In the genomic region with DNA sequence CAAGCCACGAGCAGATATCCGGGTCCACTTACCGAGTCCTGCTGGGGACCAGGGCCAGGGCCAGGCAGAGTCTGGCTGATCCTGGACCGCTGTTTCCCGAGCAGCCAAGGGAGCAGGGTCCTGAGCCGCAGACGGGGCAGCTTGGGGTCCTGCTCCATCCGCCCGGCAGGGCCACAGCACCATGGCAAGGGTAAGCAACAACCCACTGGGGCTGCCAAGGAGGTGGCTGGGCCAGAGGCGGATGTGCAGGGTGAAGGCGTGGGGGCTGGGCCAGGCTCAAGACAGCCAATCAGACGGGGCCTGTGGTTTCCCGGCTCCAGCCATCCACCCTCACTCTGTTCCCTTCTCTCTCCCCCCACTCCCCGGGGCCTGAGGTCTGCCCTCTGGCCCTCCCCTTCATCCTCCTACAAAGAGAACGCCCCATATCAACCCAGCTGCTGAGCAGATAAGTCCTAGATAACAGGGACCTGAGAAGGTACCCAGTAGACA, we compare ENCODE assay signal across 8 mouse cellular contexts. TPM values are rescaled to one million over a fixed set of nuclear protein-coding genes. Genes with fewer than 3 reads are reported as not detected.
A peak's percentile ranks its signal among the peaks of the same experiment; 100 is the strongest.
DNase-seq lines count a peak whose midpoint lies in the region; TF ChIP-seq lines count a peak whose summit lies in the region.

No protein-coding gene starts in this region.

- H3K9me3 ChIP-seq in ES-E14 (ENCODE audit: control insufficient read depth, insufficient read depth, low read depth, low read length), result no peaks in the 10 kb centered on the region

- peak overlapping the region; percentile 55; the same call in 1 of the 2 replicates for H3K9ac ChIP-seq in ES-E14 (ENCODE audit: insufficient read depth, low read depth, low read length, poor library complexity, severe bottlenecking)

- peaks cover 51% of the 10 kb centered on the region for H3K36me3 ChIP-seq in ES-E14 (ENCODE audit: control insufficient read depth, insufficient read depth, low read length, poor library complexity, severe bottlenecking)

- peak overlapping the region; percentile 42 to 49 for H3K4me3 ChIP-seq in ES-E14 (ENCODE audit: insufficient read depth in 1 of 2, low read depth in 1 of 2, low read length in 2 of 2, poor library complexity in 1 of 2, severe bottlenecking in 1 of 2)

- H3K27ac ChIP-seq in ES-E14 (ENCODE audit: insufficient read depth, low read depth, low read length, poor library complexity, severe bottlenecking), result no peak overlapping the region

- H3K4me1 ChIP-seq in ES-E14 (ENCODE audit: control insufficient read depth in 2 of 2, insufficient read depth in 2 of 2, low read length in 2 of 2, poor library complexity in 1 of 2), result peaks cover 2 to 24% of the 10 kb centered on the region in 2 experiments; a peak in 2 of 4 replicates

- in situ Hi-C loops in ES-E14 (cut with MboI; ENCODE audit: low sequenced_read_pairs in 2 of 2, unreplicated experiment in 2 of 2), result no loop called here

- DNase-seq in gastrocnemius, adult 18-20 months (ENCODE audit: low spot score), result peak; percentile 17
- no peak for DNase-seq in gastrocnemius, postnatal 10 days
- DNase-seq in ES-E14 (ENCODE audit: low read depth, low spot score), result no peak
- peak; percentile 43 for DNase-seq in heart, adult 8-10 months (ENCODE audit: low spot score)
- peak; percentile 65 to 77 for DNase-seq in lung, adult 18-20 months
- peak; percentile 74 to 76 for DNase-seq in spleen, postnatal 14 days (ENCODE audit: low spot score in 2 of 2)
- DNase-seq in urinary bladder, postnatal 4 days (ENCODE audit: low spot score in 2 of 2), result no peak
- DNase-seq in layer of hippocampus, postnatal 14 days (ENCODE audit: low spot score in 2 of 2), result no peak

TF ChIP-seq in ES-E14, 5 proteins besides CTCF, POLR2A, EP300 and RAD21:
- no peak for TF ChIP-seq ZC3H11A (IDR thresholded peaks at IDR 0.05; ENCODE audit: borderline replicate concordance, low read depth, low read length)
- no peak for TF ChIP-seq CHD2 (IDR thresholded peaks at IDR 0.05; ENCODE audit: low read depth, low read length)
- no peak for TF ChIP-seq ZNF384 (IDR thresholded peaks at IDR 0.05; ENCODE audit: low read depth, low read length)
- TF ChIP-seq MAFK (IDR thresholded peaks at IDR 0.05; ENCODE audit: insufficient read depth, low read depth, low read length), result no peak

RNA-seq across cellular contexts. Expression of gene Rps6ka1, which starts 14.7 kb away (rescaled TPM):
- 1 to 10 TPM; 4.8 to 5.0 TPM for total RNA-seq in gastrocnemius, adult 18-20 months (2021)
- total RNA-seq in gastrocnemius, postnatal 10 days (2021), result 1 to 10 TPM; 7.2 to 8.1 TPM
- 87.1 and 95.0 TPM in 2 replicates for total RNA-seq in ES-E14 (2012; rRNA removed)
- total RNA-seq in heart, adult 8-10 months (2022), result 1 to 10 TPM; 4.0 to 6.5 (median 4.7) TPM
- total RNA-seq in layer of hippocampus, postnatal 14 days (2021), result 10 to 100 TPM; 13.6 to 14.4 TPM

Comparison
In these comparisons a context has a peak if more than half of its experiments do, and no peak if none do; other contexts are left out.
1. DNase-seq: peak in gastrocnemius, adult 18-20 months (single experiment), heart, adult 8-10 months (single experiment), lung, adult 18-20 months (2 of 2) and spleen, postnatal 14 days (2 of 2); none in gastrocnemius, postnatal 10 days (single experiment), ES-E14 (single experiment), urinary bladder, postnatal 4 days (0 of 2) and layer of hippocampus, postnatal 14 days (0 of 2).